Mouse (Mus musculus): ENCODE results near the gene Pigk.

DNA sequence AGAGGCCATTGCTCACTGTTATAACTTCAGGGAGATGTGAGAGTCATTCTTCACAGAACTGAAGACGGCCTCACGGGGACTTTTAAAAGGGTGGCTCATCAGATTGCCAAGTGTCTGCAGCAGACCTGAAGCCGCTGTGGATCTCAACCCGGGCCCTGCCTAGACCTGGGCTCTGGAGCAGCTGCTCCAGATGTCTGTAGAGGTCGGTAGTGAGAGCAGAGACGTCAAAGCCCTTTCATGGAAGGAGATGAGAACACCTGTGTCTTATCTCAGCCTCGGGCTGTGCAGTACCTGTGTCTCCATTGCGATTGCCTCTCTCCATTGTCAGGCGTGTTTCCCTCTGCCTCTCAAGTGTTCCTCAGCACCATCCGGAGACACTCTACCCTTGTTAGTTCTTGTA, 205.2 kb downstream of the Pigk start:
- TF ChIP-seq EP300 (IDR thresholded peaks at IDR 0.05; ENCODE audit: low read depth) (no peak), CTCF (IDR thresholded peaks at IDR 0.05; ENCODE audit: low read depth) (no peak)
